Mouse (Mus musculus): ENCODE measurements at regions not wholly inside any gene's neighbourhood (a gene's known extent, or its start where the extent isn't known, plus 50 kb on each side); places are given as distances from the start of the nearest gene placed in this dataset.

GRCm38 (mm10) chr6:31121008-31121407 is 162.1 kb upstream of the Klf14 start:
- TF ChIP-seq CTCF (IDR thresholded peaks at IDR 0.05; ENCODE audit: control insufficient read depth, insufficient read depth, insufficient read length) (no peak), MYOD1 (IDR thresholded peaks at IDR 0.05; ENCODE audit: control insufficient read depth, insufficient read length, low read depth) (no peak), CEBPB (IDR thresholded peaks at IDR 0.05; ENCODE audit: low read depth) (no peak), USF1 (IDR thresholded peaks at IDR 0.05; ENCODE audit: low read depth) (no peak), MAX (IDR thresholded peaks at IDR 0.05) (no peak)

Data from C2C12 (cell line).